Mouse (Mus musculus) right cerebral cortex, postnatal 4 days (tissue): ENCODE data around the gene Ecd.

Experiments
- DNase-seq: peaks from one replicate; pipeline ENCODE4 v3.0.0-alpha.2; 2022

Ecd gene

DNA sequence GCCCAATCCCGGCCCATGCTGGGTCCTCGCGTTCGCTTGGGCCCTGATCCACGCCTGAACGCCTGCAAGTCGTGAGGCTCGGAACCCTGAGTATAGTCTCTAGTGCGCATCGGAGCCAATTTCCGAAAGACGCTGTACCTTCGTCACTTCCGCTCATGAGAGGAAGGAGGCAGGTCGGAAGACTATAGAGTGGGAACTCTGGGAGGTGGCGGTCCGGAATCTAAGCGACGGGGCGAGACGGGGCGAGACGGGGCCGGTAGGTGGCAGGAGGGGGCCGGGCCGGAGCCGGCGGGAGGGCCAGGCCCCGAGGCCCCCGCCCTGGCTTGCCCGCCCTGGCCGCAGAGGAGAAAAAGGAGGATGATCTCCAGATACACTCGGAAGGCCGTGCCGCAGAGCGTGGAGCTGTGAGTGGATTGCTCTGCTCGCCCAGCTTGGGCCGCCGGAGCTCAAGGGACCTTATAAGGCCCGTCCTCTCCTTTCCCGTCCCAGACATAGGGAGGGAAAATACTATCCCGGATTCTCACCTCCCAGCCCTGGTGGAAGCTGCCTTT lies at the start of gene Ecd, which contains the start of gene Fam149b:
Ecd (minus strand) TSS at position 131 of the 551 bp plus-strand sequence.
Fam149b (plus strand) TSS at position 172 of the 551 bp plus-strand sequence.
- DNase-seq: peak; percentile 89

DNA sequence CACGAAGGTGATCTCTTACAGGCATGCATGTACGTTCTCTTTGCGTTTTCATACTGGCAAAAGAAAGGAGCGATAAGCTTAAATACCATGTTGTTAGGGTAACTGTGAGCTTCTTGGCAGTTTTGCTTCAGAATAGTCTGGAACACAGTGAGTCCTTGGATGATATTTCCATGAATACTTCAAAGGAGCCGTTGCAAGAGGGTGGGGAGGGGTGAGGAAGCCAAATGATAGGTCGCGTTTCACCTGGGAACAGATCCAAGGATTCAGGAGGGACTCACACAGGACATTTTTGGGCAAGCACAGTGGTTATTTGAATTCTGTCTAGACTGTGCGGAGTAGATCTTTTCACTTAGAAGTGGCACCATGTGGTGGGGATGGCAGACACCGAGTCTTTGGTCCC lies 49.3 kb upstream of the Ecd start:
- no peak for DNase-seq

DNA sequence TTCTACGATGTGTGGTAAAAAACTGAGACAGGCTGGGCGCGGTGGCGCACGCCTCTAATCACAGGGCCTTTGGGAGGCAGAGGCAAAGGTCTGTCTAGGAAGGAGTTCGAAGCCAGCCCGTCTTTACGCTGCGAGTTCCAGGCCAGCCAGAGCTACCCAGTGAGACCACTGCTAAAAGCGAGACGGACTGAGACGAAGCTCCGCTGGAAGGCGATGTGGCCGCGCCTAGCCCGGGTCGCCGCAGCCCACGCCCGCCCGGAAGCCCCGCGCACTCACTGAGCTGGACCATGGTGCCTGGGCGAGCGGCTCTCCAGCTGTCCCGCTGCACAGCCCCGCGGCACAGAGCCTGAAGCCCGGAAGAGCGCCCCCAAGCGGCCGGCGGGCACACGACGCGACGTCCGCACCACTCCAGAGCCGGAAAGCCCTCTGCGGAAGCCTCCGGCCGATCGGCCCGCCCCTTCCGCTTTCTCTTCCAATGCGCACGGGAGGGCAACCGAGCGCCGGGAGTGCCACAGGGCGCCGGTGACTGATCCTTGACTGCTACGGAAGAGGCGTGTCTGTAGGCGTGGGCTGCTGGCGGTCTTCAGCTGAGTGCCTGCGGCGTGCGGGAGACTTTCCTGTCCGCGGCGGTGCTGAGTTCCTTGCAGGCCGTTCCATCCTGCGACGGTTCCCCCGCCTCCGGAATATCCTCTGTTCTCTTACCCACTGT lies 45.4 kb upstream of the Ecd start, which contains the start of gene Mrps16:
Mrps16 (minus strand) TSS at position 430 of the 709 bp plus-strand sequence.
- DNase-seq: peak; percentile 87

DNA sequence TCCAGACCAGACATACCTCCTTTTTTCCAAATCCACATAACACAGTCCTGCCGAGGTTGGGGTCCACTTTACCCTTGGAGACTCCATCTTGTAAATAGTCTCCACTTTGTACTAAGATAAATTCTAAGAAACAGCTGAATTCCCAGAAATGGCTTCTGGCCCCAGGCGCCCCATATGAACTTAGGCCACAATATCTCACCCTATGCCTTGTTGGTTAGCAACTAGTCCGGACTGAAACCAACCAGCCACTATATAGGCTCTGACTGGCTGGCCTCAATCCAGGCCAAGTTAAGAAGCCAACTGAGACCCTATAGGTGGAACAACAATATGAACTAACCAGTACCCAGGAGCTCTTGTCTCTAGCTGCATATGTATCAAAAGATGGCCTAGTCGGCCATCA lies 44.4 kb upstream of the Ecd start:
- DNase-seq: no peak

DNA sequence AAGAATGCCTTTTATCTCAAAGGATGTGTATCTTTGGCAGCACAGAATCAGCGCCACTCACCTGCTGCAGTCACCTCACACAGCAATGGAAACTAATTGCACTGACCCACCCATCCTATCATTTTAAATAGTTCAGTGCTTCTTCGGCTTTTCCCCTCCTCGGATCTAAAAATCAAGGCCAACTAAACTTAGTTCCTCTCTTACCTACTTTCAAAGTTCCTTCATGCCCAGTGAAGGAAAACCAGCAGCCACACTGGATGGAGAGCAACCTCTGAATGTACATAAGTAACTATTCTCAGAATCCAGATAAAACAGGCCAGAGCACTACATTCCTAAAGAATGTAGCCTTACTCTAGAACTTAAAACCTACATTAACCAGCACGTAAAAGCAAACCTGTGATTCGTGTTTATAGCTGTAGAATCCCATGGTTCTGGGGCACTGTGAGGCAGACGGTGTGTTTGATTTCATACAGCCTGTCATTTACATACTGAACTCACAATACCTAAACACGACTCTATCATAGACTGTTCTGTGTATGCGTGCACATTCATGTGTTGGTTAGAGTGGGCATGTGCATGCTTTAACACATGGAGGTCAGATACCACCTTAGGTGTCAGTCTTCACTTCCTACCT lies 41.6 kb upstream of the Ecd start:
- no peak for DNase-seq

DNA sequence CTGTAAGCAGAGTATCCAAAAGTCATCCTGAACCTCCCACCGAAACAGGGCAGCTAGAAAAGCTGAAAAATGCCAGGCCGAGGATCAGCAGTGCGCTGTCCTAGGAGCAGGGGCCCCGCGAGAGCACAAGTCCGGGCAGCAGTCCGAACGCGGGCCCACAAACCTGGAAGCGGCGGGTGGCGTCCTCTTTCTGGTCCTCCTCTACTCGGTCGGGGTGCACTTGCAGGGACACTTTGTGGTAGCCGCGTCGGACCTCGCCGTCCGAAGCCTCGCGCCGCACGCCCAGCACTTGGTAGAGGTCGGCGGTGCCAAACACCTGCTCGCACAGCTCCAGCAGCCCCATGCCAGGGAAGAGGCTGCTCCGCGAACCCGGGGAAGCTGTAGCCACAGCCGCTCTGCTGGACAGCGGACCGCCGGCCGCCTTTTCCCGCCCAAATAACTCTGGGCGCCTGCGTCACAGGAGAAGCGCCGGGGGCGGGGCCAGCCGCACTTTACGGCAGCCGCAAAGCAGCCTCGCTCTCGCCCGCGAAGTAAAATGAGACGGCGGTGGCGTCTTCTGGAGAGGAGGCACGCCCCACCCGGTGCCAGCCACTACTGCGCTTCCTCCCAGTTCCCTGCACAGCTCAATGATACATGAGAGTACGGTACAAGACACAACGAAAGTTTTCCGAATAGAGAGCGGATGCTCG lies 40.7 kb upstream of the Ecd start, which contains the start of gene Dnajc9:
Dnajc9 (minus strand) TSS at position 470 of the 689 bp plus-strand sequence.
- peak; percentile 96 for DNase-seq

DNA sequence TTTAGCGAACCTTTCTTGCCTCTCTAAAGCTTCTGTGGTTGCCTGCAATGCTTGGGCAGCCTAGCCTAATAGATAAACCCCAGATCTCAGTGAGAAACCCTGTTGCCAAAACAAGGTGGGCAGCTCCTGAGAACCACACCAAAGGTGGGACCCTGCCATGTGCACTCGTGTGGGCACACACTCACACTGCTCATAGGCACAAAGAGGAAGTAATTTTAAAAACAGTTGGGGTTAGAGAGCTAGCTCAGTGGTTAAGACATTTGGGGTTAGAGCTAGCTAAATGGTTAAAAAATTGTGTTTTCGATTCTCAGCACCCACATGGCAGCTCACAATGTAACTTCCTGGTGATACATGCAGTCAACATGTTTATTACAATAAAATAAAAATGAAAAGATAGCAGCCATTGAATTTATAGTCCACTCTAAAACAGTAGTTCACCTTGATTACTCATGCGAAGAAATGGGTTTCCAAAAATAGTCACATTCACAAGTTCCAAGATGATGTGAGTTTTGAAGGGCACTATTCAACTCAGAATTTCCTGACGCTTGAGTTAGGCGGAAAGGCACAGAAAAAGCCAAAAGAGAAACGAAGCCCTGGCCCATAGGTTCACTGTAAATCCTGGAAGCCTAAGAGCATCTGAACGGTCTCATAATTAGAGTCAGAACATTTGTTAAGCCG lies 32.0 kb upstream of the Ecd start:
- DNase-seq: no peak

DNA sequence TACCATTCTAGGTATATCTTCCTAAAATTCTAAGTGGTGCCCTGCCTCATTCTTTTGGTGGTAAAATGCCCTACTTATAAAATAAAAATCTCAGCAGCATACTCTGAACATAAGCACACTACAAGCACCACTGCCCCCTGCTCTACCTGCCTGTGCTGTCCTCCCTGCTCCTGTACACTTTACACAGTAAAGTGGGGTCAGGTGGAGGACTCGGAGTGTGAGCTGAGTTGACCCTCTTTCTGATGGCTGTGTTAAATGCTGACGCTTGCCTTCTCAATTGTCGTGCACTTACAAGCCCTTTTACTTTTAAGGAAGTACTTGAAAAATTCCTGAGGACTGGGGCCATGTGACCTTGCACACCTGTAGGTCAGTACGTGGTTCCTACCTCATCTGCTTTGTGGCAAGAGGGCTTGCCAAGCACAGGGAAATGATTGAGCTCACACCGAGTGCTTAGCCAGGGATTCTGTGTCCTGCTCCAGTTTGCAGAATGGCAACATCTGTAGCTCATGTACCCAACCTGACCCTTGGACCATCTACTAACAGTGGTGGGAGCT lies 31.2 kb upstream of the Ecd start:
- DNase-seq: no peak

DNA sequence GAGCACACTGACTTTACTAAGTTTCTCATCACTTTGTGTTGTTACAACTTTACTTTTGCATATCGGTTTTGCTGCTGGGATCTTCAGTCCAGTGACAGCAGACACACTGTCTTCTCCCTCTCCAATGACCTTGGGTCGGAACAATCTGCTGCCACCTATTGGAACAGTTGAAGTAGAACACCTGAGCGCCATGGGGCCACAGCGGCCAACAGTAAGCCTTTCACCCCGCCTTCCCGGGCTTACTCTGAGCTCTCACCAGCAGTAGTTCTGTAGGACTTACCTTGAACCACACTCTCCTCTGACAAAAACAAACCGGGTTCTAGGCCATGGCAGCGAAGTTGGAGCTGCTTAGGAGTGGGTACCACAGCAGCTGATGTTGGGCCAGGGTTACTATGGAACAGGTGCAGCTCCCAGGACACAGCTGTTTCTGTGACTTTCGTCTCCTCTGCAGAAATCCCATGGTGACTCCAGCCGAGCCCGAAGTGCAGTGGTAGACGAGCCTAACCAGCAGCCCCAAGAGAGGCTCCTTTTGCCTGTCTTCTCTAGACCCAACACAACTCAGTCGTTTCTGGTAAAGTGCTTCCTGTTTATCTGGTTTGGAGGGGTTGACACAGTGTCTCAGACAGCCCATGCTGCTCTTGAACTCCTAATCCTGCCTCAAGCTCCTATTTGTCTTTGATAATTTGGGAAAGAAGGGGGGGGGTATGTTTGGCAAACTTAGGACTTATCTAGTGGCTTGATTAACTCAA lies 30.6 kb upstream of the Ecd start:
- DNase-seq: no peak

DNA sequence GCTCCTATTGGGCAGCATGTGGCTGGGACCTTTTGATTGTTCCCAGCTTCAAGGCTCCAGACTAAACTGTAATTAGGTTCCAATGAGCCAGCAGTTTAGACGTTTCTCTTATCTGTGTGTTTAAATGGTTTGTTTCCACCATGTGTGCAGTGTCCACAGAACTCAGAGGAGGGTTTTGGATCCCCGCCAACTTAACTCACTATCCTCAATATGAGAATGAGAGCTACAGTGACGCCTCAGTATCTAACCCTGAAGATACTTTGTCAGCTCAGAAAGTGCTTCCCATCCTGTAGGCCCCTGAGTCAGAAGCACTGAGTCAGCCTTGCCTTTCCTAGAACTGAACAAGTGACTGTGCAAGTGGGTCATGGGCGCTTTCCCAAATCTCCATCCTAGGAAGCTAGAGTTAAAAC lies 29.2 kb upstream of the Ecd start:
- DNase-seq: no peak

DNA sequence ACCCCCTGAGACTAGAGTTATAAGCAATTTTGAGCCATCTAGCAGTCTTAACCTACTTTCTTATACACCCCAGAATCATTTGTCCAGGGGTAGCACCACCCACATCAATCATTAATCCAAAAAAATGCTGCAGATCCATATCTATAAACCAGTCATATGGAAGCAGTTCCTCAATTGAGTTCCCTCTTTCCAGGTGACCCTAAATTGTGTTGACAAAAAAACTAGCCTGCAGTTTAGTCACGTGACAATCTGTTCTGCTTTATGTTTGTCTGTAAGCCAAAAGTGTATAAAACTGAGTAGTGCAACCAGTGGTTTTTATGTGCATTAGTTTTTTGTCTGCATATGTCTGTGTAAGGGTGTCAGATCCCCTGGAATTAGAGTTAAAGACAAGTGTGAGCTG lies 23.9 kb upstream of the Ecd start:
- DNase-seq: no peak

DNA sequence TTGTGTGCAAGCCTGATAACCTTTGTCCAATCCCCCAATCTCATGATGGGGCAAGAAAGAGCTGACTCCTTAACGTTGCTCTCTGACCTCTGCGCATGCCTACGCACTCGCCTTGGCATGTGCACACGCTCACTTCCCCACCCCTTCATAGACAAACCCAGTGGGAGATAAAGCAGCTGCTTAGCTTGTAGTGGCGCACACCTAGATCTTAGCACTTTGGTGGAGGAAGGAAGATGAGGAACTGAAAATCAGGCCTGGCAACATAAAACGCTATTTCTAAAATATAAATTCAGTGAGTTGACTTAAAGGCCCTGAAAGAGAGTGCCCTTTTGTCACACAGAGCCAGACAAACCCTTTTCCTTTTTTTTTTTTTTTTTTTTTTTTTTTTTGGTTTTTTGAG lies 22.9 kb upstream of the Ecd start:
- DNase-seq: no peak

DNA sequence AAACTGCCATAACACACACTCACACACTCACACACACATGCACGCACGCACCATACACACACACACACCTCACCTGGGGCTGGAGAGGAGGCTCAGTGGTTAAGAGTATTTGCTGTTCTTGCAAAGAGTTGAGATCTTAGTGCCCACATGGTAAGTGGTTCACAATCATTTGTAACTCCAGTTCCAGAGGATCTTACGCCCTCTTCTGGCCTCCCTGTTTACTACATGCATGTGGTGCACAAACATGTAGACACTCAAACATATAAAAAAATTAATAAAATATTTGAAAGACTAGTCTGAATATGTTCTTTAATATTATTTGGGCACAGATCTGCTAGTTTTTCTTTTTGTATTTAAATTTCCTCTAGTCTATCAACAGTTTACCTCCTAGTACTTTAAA lies 20.4 kb upstream of the Ecd start:
- no peak for DNase-seq

DNA sequence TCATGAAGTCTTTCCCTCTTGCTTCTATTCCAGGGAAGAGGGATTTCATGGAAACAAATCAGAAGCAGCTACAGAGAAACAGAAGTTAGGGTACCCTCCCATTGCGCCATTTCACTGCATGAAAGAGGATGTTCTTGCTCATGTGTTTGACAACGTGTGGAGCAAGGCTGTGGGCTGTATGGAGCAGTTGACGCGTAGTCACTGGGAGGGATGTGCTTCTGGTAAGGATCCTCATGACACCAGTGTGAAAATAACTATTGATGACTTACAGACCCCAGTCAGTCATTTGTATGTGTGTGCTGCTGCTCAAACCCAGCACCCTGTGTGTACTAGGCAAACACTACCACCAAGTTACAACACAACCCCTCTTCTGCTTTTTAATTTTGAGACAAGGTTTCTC lies 15.3 kb upstream of the Ecd start:
- DNase-seq: no peak

DNA sequence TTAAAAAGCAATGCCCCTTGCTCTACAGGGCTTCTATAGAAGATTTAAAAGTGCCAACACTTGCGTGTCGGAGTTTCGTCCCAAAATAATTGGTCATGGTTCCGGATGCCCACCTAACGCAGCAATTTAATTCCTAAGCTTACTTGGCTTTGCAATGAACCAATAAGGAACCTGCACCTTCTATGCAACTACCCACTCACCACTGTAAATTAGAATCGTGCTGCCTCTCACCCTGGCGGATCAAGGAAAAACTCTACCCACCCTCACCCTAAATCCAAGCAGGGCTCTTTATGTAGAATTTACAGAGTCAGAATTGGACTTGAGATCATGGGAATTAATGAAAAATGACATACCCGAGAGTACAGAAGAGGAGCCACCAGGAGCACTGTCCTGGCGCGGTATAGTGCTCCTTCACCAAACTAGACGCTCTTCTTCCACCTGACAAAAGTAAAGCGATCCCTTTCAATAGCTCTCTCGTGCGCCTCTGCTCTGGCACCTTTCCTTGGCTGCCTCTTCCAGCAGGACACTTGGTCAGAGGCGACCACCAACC lies 405 bp downstream of the Ecd start:
- peak; percentile 3 for DNase-seq

DNA sequence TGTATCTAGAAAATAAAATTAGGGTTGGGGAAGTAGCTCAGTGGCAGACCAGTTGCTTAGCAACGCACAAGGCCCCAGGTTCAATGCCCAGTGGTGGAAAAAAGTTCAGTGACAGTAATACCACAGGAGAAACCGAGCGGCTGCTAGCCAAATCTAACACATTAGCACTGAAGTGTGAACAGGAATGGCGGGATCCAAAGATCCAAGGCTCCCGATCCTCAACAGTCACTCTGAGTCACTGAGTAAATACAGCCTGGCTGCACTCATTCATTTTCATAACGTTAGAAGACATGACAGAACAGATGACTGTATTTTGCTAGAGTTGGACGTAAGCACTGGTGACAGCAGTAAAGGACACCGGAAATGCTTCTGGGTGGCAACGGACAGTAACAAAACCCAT lies 2.0 kb downstream of the Ecd start:
- no peak for DNase-seq

DNA sequence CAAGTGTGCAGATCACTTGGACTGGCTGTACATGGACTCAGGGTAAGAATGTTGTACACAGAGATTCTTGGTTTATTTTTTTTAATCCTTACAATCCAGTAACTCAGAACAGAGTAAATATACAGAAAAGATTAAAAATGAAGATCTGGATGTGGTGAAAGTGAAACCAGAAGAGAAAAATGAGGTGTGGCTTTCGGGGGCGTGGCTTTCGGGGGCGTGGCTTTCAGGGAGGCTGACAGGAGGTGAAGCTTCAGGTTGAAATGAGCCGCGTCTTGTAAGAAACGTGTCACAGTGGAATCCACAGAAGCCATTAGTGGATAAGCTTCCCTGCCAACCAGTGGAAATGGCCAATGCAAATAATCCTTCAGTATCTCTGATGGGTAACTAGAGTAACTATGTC lies 7.1 kb downstream of the Ecd start:
- DNase-seq: no peak

DNA sequence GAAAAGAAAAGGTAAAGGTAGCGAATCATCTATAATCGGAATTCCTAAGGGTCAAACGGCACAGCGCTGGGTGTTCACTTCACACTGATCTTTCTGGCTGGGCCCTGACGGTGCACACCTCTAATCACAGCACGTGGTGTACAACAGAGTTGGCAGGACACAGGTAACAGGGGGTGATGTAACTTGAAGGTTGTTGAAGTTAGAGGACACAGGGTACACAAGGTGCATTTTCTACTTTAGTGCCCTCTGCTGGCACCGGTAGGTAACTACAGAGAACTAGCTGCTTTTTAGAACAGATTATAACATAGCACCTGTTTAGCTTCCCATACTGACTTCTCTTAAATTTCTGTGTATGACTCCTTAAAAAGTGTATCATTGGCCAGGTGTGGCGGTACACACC lies 7.8 kb downstream of the Ecd start:
- DNase-seq: no peak

DNA sequence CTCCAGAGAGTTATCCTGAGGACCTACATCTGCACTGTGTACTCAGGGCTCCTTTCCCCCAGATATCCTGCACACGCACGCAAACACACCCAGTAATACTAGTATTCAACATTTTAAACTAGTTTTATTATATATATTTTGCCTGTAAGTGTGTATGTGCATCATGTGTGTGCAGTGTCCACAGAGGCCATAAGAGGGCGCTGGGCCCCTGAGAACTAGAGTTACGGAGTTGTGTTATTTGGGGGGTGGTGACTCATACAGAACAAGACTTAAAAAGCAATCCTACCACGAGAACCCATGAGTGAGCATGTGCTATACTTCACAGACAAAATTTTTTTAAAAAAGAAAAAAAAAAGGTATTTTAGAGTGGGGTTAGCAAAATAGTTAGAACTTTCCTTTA lies 8.5 kb downstream of the Ecd start:
- no peak for DNase-seq

DNA sequence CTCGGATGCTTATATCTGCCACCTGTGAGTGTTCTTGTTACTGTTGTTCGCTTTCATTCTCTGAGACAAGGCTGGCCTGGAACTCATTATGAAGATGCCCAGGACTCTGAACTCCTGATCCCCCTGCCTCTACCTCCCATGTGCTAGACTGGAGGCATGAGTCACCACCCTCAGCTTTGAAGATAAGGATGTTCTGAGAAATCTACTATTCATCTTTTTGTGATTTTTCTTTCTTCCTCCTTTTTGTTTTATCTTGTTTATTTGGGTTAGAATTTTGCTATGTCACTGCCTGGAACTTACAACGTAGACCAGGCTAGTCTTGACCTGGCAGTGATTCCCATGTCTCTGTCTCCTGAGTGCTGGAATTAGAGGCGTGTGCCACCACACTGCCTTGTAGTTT lies 16.6 kb downstream of the Ecd start:
- no peak for DNase-seq

DNA sequence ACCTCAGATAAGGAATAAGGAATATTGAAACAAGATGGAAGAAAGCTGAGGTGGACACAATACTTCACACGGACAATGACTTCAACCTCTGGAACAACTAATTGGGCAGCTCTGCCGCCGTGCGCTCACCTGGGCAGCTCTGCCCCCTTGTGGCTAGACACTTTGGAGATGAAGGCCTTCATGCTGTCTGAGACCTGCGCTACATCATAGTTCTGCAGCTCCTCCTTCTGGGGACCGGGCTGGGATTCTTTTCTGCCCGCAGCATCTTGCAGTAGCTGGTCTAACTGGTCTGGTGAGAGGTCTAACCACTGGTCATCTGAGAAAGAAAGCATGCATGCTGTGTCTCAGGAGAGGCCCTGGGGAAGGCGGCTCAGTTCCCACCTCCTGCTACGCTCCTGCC lies 19.4 kb downstream of the Ecd start:
- no peak for DNase-seq

DNA sequence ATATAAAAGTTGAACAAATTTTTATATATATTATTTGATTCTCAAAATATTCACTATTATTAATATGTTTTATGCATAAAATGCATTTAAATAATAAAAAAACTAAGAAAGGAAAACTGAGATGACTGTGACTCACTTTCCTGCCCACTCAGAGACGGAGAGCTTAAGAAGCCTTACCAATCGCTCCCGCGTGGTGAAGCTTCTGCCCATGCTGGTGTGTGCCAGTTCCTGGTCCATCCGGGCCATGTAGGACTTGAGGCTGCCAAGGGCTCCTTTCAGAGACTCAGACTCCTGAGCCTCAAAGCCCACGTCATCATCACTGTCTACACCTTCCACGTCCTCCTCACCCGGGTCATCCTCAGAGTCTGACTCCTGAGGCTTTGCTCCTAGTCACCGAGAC lies 23.7 kb downstream of the Ecd start:
- no peak for DNase-seq
